Mouse (Mus musculus) ES-E14 (cell line): ENCODE measurements around the gene Gdf9.

Source experiments
- CHD2 ChIP-seq: IDR thresholded peaks from 2 replicates; pipeline ENCODE4 v1.6.1; 2014; ENCODE audit warnings: mild to moderate bottlenecking, low read depth, low read length, inconsistent platforms
- HCFC1 ChIP-seq: IDR thresholded peaks from 2 replicates; pipeline ENCODE4 v1.6.1; 2012; ENCODE audit warnings: low read length, inconsistent platforms, borderline replicate concordance; ENCODE audit not compliant: insufficient read depth
- ZC3H11A ChIP-seq: IDR thresholded peaks from 2 replicates; pipeline ENCODE4 v1.6.1; 2012; ENCODE audit warnings: low read depth, mild to moderate bottlenecking, inconsistent platforms, low read length, borderline replicate concordance
- ZNF384 ChIP-seq: IDR thresholded peaks from 2 replicates; pipeline ENCODE4 v1.6.1; 2012; ENCODE audit warnings: low read depth, low read length, inconsistent platforms

DNA sequence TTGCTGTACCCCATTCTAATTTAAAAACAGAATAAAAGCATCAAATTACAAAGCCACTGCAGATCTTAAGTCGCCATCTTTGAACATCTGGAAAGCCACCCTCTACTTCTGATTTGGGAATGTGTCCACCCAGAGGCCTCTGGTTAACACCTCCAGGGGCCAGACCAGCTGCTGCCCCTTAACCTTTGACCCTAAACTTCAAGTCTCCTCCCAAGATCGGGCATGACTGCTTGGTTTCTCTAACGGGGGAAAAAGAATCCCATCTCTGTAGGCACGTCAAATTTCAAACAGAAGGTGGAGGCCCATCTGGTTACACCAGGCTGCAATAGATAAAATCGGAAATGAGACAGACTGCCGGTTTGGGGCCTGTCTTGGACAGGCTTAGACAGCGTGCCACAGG lies 47.0 kb downstream of the Gdf9 start:
- no peak for TF ChIP-seq CHD2
- TF ChIP-seq ZC3H11A = no peak
- no peak for TF ChIP-seq HCFC1
- TF ChIP-seq ZNF384 = no peak
